Mouse (Mus musculus) heart, embryonic 16.5 days (tissue): ENCODE results near the gene Slit3. TPM values are rescaled to one million over a fixed set of nuclear protein-coding genes. Genes with fewer than 3 reads are reported as not detected.

Source experiments
- ATAC-seq: fragments of 200-750 bp; cut with Nextera tagmentation; replicated peaks from 2 replicates; pipeline ENCODE4 v1.8.0; 2017; ENCODE audit warnings: moderate number of reproducible peaks; ENCODE audit not compliant: insufficient read depth, low FRiP score; ENCODE audit errors: extremely low read depth
- H3K27ac ChIP-seq: fragments of 300-500 bp; sonication (generic); 2 replicates; pipeline ENCODE4 v1.5.1; 2014; ENCODE audit warnings: mild to moderate bottlenecking, low read length, control low read depth, moderate library complexity
- H3K27me3 ChIP-seq: fragments of 300-500 bp; sonication (generic); 2 replicates; pipeline ENCODE4 v1.6.1; 2014; ENCODE audit warnings: low read length, mixed read lengths; ENCODE audit not compliant: control insufficient read depth, insufficient read depth
- H3K36me3 ChIP-seq: fragments of 300-500 bp; sonication (generic); 2 replicates; pipeline ENCODE4 v1.6.1; 2014; ENCODE audit not compliant: control insufficient read depth, insufficient read depth
- H3K4me1 ChIP-seq: fragments of 300-500 bp; sonication (generic); 2 replicates; pipeline ENCODE4 v1.6.1; 2014; ENCODE audit warnings: low read length, mixed read lengths; ENCODE audit not compliant: control insufficient read depth, insufficient read depth
- H3K4me2 ChIP-seq: fragments of 300-500 bp; sonication (generic); 2 replicates; pipeline ENCODE4 v1.6.1; 2014; ENCODE audit warnings: low read depth, mild to moderate bottlenecking, control low read depth, low read length
- H3K4me3 ChIP-seq: fragments of 300-500 bp; sonication (generic); 2 replicates; pipeline ENCODE4 v1.5.1; 2014; ENCODE audit warnings: mild to moderate bottlenecking, control low read depth, low read length
- H3K9ac ChIP-seq: fragments of 300-500 bp; sonication (generic); 2 replicates; pipeline ENCODE4 v1.6.1; 2014; ENCODE audit warnings: low read length, control low read depth
- H3K9me3 ChIP-seq: fragments of 300-500 bp; sonication (generic); replicated peaks from 2 replicates; pipeline ENCODE4 v1.6.1; 2016; ENCODE audit warnings: low read length; ENCODE audit not compliant: control insufficient read depth
- WGBS: fragments of 180-500 bp; shearing (Covaris S2); extraction: QIAGEN DNeasy Blood & Tissue Kit; methylation state at CpG from one replicate; pipeline ENCODE4 v1.1.7; 2014; 5-methylcytosine and 5-hydroxymethylcytosine counted together
- polyA plus RNA-seq: library from polyadenylated mRNA; unstranded; fragments of >200 nt; fragmentation: Nextera tagmentation; extraction: Ambion mirVana; gene quantifications from 2 replicates; pipeline ENCODE4 v1.2.1, GENCODE M21; 2015

Slit3 gene
- polyA plus RNA-seq, 1 experiment from 2014 or later, result 7.8 TPM

DNA sequence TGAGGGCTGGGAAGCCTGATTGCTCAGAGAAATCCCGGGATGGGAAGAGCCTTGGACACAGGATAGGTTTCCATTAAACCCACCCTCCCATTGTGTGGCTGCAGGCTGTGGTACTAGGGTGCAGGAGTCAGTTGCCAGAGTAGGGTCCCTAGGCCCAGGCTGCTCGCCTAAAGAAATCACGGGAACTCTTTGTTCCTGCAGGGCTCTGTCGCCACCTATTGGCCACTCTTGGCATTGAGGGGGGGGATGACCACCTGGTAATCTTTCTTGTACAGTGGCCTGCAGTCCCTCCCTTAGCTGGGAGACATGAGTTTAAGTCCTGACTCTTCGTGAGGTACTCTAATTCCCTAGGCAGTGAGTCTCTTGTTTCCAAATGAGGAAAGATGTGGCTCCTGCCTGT, 572.1 kb downstream of the Slit3 start:
- Histone ChIP-seq H3K27me3 (no peaks in the 10 kb centered on the region), H3K4me1 (no peaks in the 10 kb centered on the region), H3K4me3 (no peak overlapping the region), H3K27ac (no peak overlapping the region), H3K9me3 (0 out of 2 replicates have a peak, but pooled peaks cover 2% of the 10 kb centered on the region), H3K4me2 (no peak overlapping the region), H3K36me3 (peaks cover 3% of the 10 kb centered on the region; the same call in 1 of the 2 replicates), H3K9ac (no peak overlapping the region)
- 18% methylated on average over 5 of the region's 5 CpGs for WGBS
- ATAC-seq, result no peak

DNA sequence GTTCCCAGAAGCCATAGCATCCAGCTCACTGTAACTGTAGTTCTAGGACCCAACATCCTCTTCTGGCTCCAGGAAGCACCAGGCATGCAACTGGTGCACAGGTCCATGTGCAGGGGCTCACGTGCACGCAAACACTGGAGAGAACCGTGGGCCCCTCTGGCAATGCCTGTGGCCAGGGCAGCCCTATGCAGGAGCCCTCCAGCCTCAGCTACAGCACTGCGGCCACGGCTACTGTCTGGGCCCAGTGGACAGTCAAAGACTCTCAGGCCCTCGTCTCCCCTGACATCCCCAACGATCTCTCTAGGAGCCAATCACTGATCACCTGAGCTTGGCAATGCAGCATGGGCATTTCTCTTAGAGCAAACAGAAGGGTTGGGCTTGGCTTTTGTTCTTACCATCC, 572.6 kb downstream of the Slit3 start:
- no peak overlapping the region for H3K27ac ChIP-seq
- ATAC-seq, result no peak
- H3K9ac ChIP-seq, result no peak overlapping the region
- no peaks in the 10 kb centered on the region for H3K27me3 ChIP-seq
- H3K9me3 ChIP-seq, result 0 out of 2 replicates have a peak, but pooled peaks cover 2% of the 10 kb centered on the region
- no peak overlapping the region for H3K4me2 ChIP-seq
- H3K36me3 ChIP-seq, result peaks cover 3% of the 10 kb centered on the region; the same call in 1 of the 2 replicates
- WGBS, result 79% methylated on average over 7 of the region's 7 CpGs
- H3K4me3 ChIP-seq, result no peak overlapping the region
- no peaks in the 10 kb centered on the region for H3K4me1 ChIP-seq

DNA sequence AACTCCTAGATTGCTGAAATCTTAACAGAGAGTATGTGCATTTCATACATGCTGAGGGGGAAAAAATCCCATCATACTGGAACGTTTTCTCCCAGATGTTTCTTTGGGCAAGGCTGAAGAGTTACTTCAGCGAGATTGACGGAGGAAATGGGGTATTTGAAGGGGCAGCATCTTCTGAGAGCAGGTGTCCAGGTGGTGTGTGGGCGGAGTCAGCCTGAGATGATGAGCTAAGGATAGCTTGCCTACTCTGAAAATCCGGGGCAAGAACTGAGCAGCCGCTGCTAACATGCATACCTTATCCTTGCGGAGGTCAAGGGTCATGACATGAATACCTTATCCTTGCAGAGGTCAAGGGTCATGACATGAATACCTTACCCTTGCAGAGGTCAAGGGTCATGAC, 576.5 kb downstream of the Slit3 start:
- no peak overlapping the region for H3K9ac ChIP-seq
- H3K4me1 ChIP-seq, result no peaks in the 10 kb centered on the region
- no peak overlapping the region for H3K27ac ChIP-seq
- no peak for ATAC-seq
- H3K9me3 ChIP-seq, result no peaks in the 10 kb centered on the region
- 91% methylated on average over 7 of the region's 7 CpGs for WGBS
- H3K36me3 ChIP-seq, result no peaks in the 10 kb centered on the region
- H3K4me2 ChIP-seq, result no peak overlapping the region
- no peaks in the 10 kb centered on the region for H3K27me3 ChIP-seq
- H3K4me3 ChIP-seq, result no peak overlapping the region

DNA sequence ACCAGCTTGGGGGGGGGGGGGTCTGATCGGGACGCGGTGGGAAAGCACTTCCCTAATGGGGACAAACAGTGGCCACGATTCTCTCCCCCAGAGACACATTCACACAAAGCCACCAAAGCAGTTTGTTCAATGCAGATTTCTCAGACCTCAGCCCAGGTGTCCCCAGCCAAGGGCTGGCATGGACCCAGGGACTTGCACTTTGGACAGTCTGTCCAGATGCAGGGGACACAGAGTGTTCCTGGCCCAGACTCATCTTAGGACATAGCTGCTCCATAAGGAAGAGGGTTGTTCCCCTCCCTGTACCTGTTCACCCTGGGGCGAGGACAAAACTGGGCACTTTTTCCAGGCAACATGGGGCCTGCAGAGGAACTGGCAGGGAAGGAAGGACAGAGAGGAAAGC, 577.9 kb downstream of the Slit3 start:
- Histone ChIP-seq H3K36me3 (peaks cover 9% of the 10 kb centered on the region; the same call in 1 of the 2 replicates), H3K9ac (no peak overlapping the region), H3K4me3 (no peak overlapping the region), H3K27me3 (no peaks in the 10 kb centered on the region), H3K9me3 (peaks cover 6% of the 10 kb centered on the region), H3K4me1 (no peaks in the 10 kb centered on the region), H3K4me2 (no peak overlapping the region), H3K27ac (no peak overlapping the region)
- 93% methylated on average over 5 of the region's 5 CpGs for WGBS
- ATAC-seq, result no peak

DNA sequence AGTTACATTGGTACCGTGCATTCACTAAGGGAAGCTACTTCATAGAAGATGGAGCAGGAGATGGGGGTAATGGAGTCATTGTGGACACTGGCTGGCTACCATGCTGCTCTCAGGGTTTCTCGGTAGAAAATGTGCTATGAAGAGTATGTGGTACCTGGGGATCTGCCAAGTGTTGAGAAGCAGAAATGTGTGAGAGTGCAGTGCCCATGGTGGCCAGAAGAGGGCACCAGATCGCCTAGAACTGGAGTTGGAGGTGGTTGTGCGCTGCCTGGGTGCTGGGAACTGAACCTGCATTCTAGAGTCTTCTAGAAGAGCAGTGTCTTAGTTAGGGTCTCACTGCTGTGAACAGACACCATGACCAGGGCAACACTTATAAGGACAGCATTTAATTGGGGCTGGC, 582.4 kb downstream of the Slit3 start:
- no peaks in the 10 kb centered on the region for H3K27me3 ChIP-seq
- peaks cover 9% of the 10 kb centered on the region for H3K9me3 ChIP-seq
- H3K36me3 ChIP-seq, result peaks cover 17% of the 10 kb centered on the region; the same call in 1 of the 2 replicates
- H3K4me3 ChIP-seq, result no peak overlapping the region
- H3K27ac ChIP-seq, result no peak overlapping the region
- WGBS, result 68% methylated on average over 4 of the region's 4 CpGs
- no peak for ATAC-seq
- no peak overlapping the region for H3K4me2 ChIP-seq
- no peaks in the 10 kb centered on the region for H3K4me1 ChIP-seq
- no peak overlapping the region for H3K9ac ChIP-seq

DNA sequence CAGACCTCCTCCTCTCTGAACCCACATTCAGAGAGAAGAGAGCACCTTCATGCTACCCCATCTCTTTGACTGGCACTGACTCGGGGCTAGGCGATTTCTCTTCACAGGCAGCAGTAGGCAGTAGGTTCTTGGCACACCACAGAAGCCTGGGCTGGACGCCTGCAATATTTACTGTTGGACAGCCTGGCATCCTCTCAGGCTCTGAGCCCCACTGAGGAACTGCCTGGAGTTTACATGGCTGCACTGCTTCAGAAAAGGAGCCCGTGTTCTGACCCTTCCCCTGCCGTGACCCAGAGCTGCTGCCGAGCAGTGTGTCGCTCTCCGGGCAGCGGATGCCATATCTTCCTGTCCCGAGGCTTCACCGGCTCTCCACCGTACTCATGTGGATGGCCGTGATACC, 583.4 kb downstream of the Slit3 start:
- 93% methylated on average over 13 of the region's 13 CpGs for WGBS
- no peak overlapping the region for H3K9ac ChIP-seq
- H3K36me3 ChIP-seq, result peaks cover 17% of the 10 kb centered on the region; the same call in 1 of the 2 replicates
- no peak overlapping the region for H3K27ac ChIP-seq
- peaks cover 9% of the 10 kb centered on the region for H3K9me3 ChIP-seq
- no peaks in the 10 kb centered on the region for H3K27me3 ChIP-seq
- ATAC-seq, result no peak
- no peak overlapping the region for H3K4me2 ChIP-seq
- H3K4me3 ChIP-seq, result no peak overlapping the region
- H3K4me1 ChIP-seq, result no peaks in the 10 kb centered on the region

DNA sequence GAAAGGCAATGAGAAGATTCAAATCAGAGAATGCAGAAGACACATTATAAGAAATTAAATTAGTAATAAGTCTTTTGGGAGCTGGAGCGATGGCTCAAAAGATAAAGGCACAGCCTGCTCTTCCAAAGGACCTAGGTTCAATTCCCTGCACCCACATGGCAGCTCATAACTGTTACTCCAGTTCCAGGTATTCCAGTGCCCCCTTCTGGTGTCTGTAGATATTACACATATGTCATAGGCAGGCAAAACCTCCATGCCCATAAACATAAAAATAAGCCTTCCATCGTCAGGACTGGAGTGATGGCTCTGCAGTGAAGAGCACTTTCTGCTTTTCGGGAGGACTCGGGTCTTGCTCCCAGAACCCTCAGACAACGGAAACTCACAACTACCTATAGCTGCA, 583.9 kb downstream of the Slit3 start:
- no peak for ATAC-seq
- H3K27ac ChIP-seq, result no peak overlapping the region
- no peaks in the 10 kb centered on the region for H3K4me1 ChIP-seq
- H3K9me3 ChIP-seq, result peaks cover 9% of the 10 kb centered on the region
- peaks cover 17% of the 10 kb centered on the region; the same call in 1 of the 2 replicates for H3K36me3 ChIP-seq
- H3K4me2 ChIP-seq, result no peak overlapping the region
- WGBS, result 88% methylated on average over 5 of the region's 5 CpGs
- H3K4me3 ChIP-seq, result no peak overlapping the region
- no peaks in the 10 kb centered on the region for H3K27me3 ChIP-seq
- H3K9ac ChIP-seq, result no peak overlapping the region

DNA sequence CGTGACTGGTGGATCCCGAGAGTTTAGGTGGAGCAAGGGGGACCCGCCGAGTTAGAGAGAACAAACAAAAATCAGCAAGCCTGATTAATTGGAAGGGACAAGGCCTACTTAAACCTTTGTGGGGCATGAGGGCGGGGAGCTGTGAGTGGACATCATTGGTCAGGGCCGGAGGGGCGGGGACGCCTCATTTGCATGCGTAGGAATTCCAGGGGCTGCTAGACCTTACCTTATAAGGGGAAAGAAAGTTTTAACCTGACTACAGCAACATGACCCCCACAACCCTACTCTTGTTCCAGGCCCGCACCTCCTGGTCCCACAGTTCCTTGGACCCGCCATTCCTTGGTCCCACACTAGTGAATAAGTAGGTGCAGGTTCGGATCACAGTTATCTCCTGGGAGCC, 586.4 kb downstream of the Slit3 start:
- no peak overlapping the region for H3K4me2 ChIP-seq
- H3K4me3 ChIP-seq, result no peak overlapping the region
- H3K27ac ChIP-seq, result no peak overlapping the region
- H3K4me1 ChIP-seq, result no peaks in the 10 kb centered on the region
- no peaks in the 10 kb centered on the region for H3K27me3 ChIP-seq
- no peak for ATAC-seq
- 87% methylated on average over 12 of the region's 12 CpGs for WGBS
- H3K36me3 ChIP-seq, result peaks cover 17% of the 10 kb centered on the region; the same call in 1 of the 2 replicates
- no peak overlapping the region for H3K9ac ChIP-seq
- peaks cover 13% of the 10 kb centered on the region for H3K9me3 ChIP-seq

DNA sequence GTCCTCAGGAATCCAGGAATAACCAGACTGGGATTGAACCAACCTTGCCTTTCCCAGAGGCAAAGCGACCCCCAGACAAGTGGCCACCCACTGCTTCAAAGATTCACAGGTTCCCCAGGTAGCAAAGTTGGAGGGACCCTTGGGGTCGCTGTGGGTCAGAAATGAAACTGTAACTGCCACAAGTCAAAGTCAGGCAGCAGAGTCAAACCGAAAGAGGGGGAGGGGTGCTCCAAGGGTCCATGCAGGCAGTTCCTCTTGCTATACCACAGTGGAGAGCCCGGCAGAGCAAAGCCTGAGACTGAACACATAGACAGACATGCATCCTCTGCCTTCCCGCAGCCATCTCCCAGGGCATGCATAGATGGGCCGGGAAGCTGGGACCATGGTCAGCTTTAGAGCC, 590.3 kb downstream of the Slit3 start:
- no peak overlapping the region for H3K9ac ChIP-seq
- H3K4me1 ChIP-seq, result no peaks in the 10 kb centered on the region
- peaks cover 7% of the 10 kb centered on the region for H3K9me3 ChIP-seq
- H3K4me3 ChIP-seq, result no peak overlapping the region
- no peaks in the 10 kb centered on the region for H3K36me3 ChIP-seq
- no peak overlapping the region for H3K27ac ChIP-seq
- 82% methylated on average over 6 of the region's 6 CpGs for WGBS
- no peak overlapping the region for H3K4me2 ChIP-seq
- no peak for ATAC-seq
- no peaks in the 10 kb centered on the region for H3K27me3 ChIP-seq
